Mouse (Mus musculus): ENCODE measurements around the gene Samhd1.

GRCm38 (mm10) chr2:157053124-157053523, 81.9 kb downstream of the Samhd1 start:
- TF ChIP-seq CTCF (IDR thresholded peaks at IDR 0.05; ENCODE audit: insufficient read depth, low read length) (no peak), POLR2A (IDR thresholded peaks at IDR 0.05; ENCODE audit: borderline replicate concordance, extremely low read depth, low read depth, low read length) (no peak)
